Mouse (Mus musculus) skeletal muscle tissue, postnatal 0 days (tissue): ENCODE data around the gene Hprt. TPM values are rescaled to one million over a fixed set of nuclear protein-coding genes. Genes with fewer than 3 reads are reported as not detected.

ENCODE experiments used
- microRNA counts: library from miRNA; unstranded; fragments of <30 nt; microRNA quantifications from one replicate; lab custom pipeline; 2015
- microRNA-seq, 2 experiments: library from miRNA; unstranded; fragments of <30 nt; microRNA quantifications; one replicate each; pipeline ENCODE4; 2016
- polyA plus RNA-seq: library from polyadenylated mRNA; unstranded; fragments of >200 nt; fragmentation: Nextera tagmentation; extraction: Ambion mirVana; gene quantifications from 2 replicates; pipeline ENCODE4 v1.2.1, GENCODE M21; 2015

The Hprt gene
- polyA plus RNA-seq = 169 and 178 TPM in 2 replicates

GRCm38 (mm10) chrX:52987905-52988783, at the start of gene Hprt:
Gene Hprt, plus strand, starts transcription at chrX:52988137.

MicroRNA genes within 50 kb of the gene (microRNA counts, 519-probe panel; counts per million panel counts)
- microRNA mmu-miR-322 (lab: Ali Mortazavi, UCI) (5,418 counts per million, percentile 89 among the panel's probes with 10 or more counts), microRNA mmu-miR-351 (lab: Ali Mortazavi, UCI) (4,690 counts per million, percentile 85 among the panel's probes with 10 or more counts), microRNA mmu-miR-450a-3p (lab: Ali Mortazavi, UCI) (296 counts per million, percentile 58 among the panel's probes with 10 or more counts), microRNA mmu-miR-450a-5p (lab: Ali Mortazavi, UCI) (6,860 counts per million, percentile 95 among the panel's probes with 10 or more counts), microRNA mmu-miR-450b-3p (lab: Ali Mortazavi, UCI) (3,666 counts per million, percentile 77 among the panel's probes with 10 or more counts), microRNA mmu-miR-450b-5p (lab: Ali Mortazavi, UCI) (3,423 counts per million, percentile 75 among the panel's probes with 10 or more counts), microRNA mmu-miR-503 (lab: Ali Mortazavi, UCI) (4,057 counts per million, percentile 80 among the panel's probes with 10 or more counts), microRNA mmu-miR-542-3p (lab: Ali Mortazavi, UCI) (3,666 counts per million, percentile 77 among the panel's probes with 10 or more counts), microRNA mmu-miR-542-5p (lab: Ali Mortazavi, UCI) (4,245 counts per million, percentile 81 among the panel's probes with 10 or more counts)

Small RNA genes lying within 50 kb of the gene (microRNA-seq; reads per million reads assigned to microRNA genes)
- gene Mir322 = 26,152 to 30,411 reads per million in 2 experiments
- gene Mir351 = 8,497 to 13,125 reads per million in 2 experiments
- 78.8 to 105 reads per million in 2 experiments for gene Mir450-1
- gene Mir450-2 = 75.3 to 78.4 reads per million in 2 experiments
- 859 to 986 reads per million in 2 experiments for gene Mir450b
- 1,315 to 1,623 reads per million in 2 experiments for gene Mir503
- gene Mir542 = 2,957 to 3,086 reads per million in 2 experiments

Other genes starting within 250 kb of the Hprt start
- 0.16 and 0.24 TPM in 2 replicates for gene Ccdc160, start 196.9 kb upstream of the Hprt start, polyA plus RNA-seq
- 4.3 and 5.0 TPM in 2 replicates for gene Phf6, start 75.9 kb upstream of the Hprt start, polyA plus RNA-seq